Mouse (Mus musculus) midbrain, postnatal 0 days (tissue): ENCODE results near the gene Bcl3. TPM values are rescaled to one million over a fixed set of nuclear protein-coding genes. Genes with fewer than 3 reads are reported as not detected.

ENCODE experiments used
- ATAC-seq: fragments of 200-750 bp; cut with Nextera tagmentation; 2 replicates; pipeline ENCODE4 v1.8.0; 2017; ENCODE audit warnings: moderate number of reproducible peaks, mild to moderate bottlenecking, moderate TSS enrichment, moderate library complexity; ENCODE audit not compliant: low FRiP score
- DNase-seq: peaks from one replicate; pipeline ENCODE4 v3.0.0-alpha.2; 2015; ENCODE audit warnings: low spot score
- H3K27ac ChIP-seq: fragments of 300-500 bp; sonication (generic); 2 replicates; pipeline ENCODE4 v1.5.1; 2014; ENCODE audit warnings: low read depth, mild to moderate bottlenecking, low read length, mixed read lengths
- H3K27me3 ChIP-seq: fragments of 300-500 bp; sonication (generic); 2 replicates; pipeline ENCODE4 v1.6.1; 2014; ENCODE audit warnings: low read length, control low read depth, mixed read lengths; ENCODE audit not compliant: insufficient read depth
- H3K36me3 ChIP-seq: fragments of 300-500 bp; sonication (generic); 2 replicates; pipeline ENCODE4 v1.6.1; 2014; ENCODE audit warnings: low read length, control low read depth, mixed read lengths; ENCODE audit not compliant: insufficient read depth
- H3K4me1 ChIP-seq: fragments of 300-500 bp; sonication (generic); 2 replicates; pipeline ENCODE4 v1.6.1; 2014; ENCODE audit warnings: mild to moderate bottlenecking, control low read depth, antibody characterized with exemption, low read length, mixed read lengths; ENCODE audit not compliant: insufficient read depth
- H3K4me2 ChIP-seq: fragments of 300-500 bp; sonication (generic); 2 replicates; pipeline ENCODE4 v1.6.1; 2014; ENCODE audit warnings: low read depth, mild to moderate bottlenecking, low read length, mixed read lengths; ENCODE audit not compliant: poor library complexity, severe bottlenecking
- H3K4me3 ChIP-seq: fragments of 300-500 bp; sonication (generic); 2 replicates; pipeline ENCODE4 v1.5.1; 2014; ENCODE audit warnings: low read depth, mild to moderate bottlenecking, low read length, moderate library complexity
- H3K9ac ChIP-seq: fragments of 300-500 bp; sonication (generic); replicated peaks from 2 replicates; pipeline ENCODE4 v1.6.1; 2014; ENCODE audit warnings: mild to moderate bottlenecking, low read length, moderate library complexity, mixed read lengths; ENCODE audit not compliant: poor library complexity, severe bottlenecking
- H3K9me3 ChIP-seq: fragments of 300-500 bp; sonication (generic); 2 replicates; pipeline ENCODE4 v1.6.1; 2016; ENCODE audit warnings: low read length, control low read depth
- CTCF ChIP-seq: IDR thresholded peaks from 2 replicates; pipeline ENCODE4 v1.5.1; 2016; ENCODE audit warnings: antibody characterized with exemption, mild to moderate bottlenecking
- WGBS: fragments of 180-500 bp; shearing (Covaris S2); extraction: QIAGEN DNeasy Blood & Tissue Kit; methylation state at CpG from one replicate; pipeline ENCODE4 v1.1.7; 2014; 5-methylcytosine and 5-hydroxymethylcytosine counted together
- polyA plus RNA-seq: library from polyadenylated mRNA; unstranded; fragments of >200 nt; fragmentation: Nextera tagmentation; extraction: Ambion mirVana; gene quantifications from 2 replicates; pipeline ENCODE4 v1.2.1, GENCODE M21; 2015
- total RNA-seq: library from RNA; depleted of rRNA; stranded (reverse); fragments of >200 nt; gene quantifications from 2 replicates; pipeline ENCODE4 v1.2.3, GENCODE M21; 2014

The Bcl3 gene
- total and polyA plus RNA-seq, 2 experiments from 2014 or later = 0.55 to 0.93 TPM

DNA sequence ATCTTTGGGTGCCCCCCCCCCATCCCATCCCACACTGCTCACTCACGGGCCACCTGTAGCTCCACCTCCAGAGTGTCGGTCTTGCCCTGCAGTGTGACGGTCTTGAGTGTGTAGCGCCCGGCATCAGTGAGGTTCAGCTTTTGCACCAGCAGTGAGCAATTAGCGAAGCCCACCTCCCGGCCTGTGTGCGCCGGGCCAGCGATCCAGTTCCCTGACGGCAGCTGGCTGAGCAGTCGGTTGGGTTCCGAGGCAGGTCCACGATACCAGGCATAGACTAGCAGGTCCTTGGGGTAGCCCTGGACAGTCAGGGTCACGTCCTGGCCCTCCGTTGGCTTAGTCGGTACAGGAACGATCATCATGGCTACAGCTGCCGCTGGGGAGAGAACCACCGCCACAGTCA, 31.0 kb upstream of the Bcl3 start:
- ATAC-seq = no peak

GRCm38 (mm10) chr7:19851858-19852570, 29.4 kb upstream of the Bcl3 start, which contains the start of gene Gm19345:
Gene Gm19345, plus strand, starts transcription at chr7:19852003.
- TF ChIP-seq CTCF = no peak
- Histone ChIP-seq H3K27ac (peak within 1 kb of the TSS; percentile 76), H3K27me3 (peaks cover 4% of the 10 kb centered on the region), H3K4me1 (no peaks in the 10 kb centered on the region), H3K9ac (peak within 1 kb of the TSS; percentile 75), H3K4me3 (peak within 1 kb of the TSS; percentile 44), H3K4me2 (peak within 1 kb of the TSS; percentile 49), H3K9me3 (no peaks in the 10 kb centered on the region), H3K36me3 (no peaks in the 10 kb centered on the region)
- peak; percentile 60 for DNase-seq
- 2% methylated on average over 33 of the region's 33 CpGs for WGBS
- peak; percentile 86 for ATAC-seq

More for the DNA sequence above, 31.0 kb upstream of the Bcl3 start:
- TF ChIP-seq CTCF = no peak
- H3K9me3 ChIP-seq = no peaks in the 10 kb centered on the region
- H3K27me3 ChIP-seq = peaks cover 3% of the 10 kb centered on the region; the same call in 1 of the 2 replicates
- WGBS = 93% methylated on average over 20 of the region's 20 CpGs
- H3K4me3 ChIP-seq = no peak overlapping the region
- H3K9ac ChIP-seq = no peak overlapping the region
- H3K4me1 ChIP-seq = no peaks in the 10 kb centered on the region
- H3K36me3 ChIP-seq = peaks cover 6% of the 10 kb centered on the region; the same call in 1 of the 2 replicates
- DNase-seq = no peak
- no peak overlapping the region for H3K27ac ChIP-seq
- no peak overlapping the region for H3K4me2 ChIP-seq

- DNase-seq (no peak), ATAC-seq (no peak)
- WGBS = 58% methylated on average over 15 of the region's 15 CpGs
- no peak for TF ChIP-seq CTCF
- Histone ChIP-seq H3K9ac (no peak overlapping the region), H3K9me3 (no peaks in the 10 kb centered on the region), H3K4me3 (no peak overlapping the region), H3K27ac (no peak overlapping the region), H3K4me1 (no peaks in the 10 kb centered on the region), H3K36me3 (no peaks in the 10 kb centered on the region), H3K4me2 (no peak overlapping the region), H3K27me3 (peaks cover 17% of the 10 kb centered on the region)
Measured at GRCm38 (mm10) chr7:19844521-19845171, 22.1 kb upstream of the Bcl3 start.

DNA sequence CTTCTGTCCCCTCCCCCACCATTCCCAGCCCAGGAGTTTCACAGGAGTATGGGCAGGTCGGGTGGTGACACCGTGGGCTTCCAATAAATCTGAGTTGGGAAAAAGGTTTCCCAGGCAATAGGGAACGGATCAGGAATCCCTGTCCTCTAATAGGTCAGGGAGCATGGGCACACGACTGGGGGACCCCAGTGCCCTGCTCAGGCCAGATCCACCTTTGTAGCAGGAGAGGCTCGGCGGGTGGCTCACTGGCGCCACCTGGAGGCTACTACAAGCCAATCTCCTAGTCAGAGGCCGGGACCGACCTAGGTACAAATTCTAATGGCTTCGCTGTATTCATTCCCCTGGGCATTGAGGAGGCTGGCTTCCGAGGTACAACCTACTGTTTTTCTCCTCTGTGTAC, 21.0 kb upstream of the Bcl3 start:
- H3K27ac ChIP-seq = no peak overlapping the region
- 7% methylated on average over 11 of the region's 11 CpGs for WGBS
- no peaks in the 10 kb centered on the region for H3K4me1 ChIP-seq
- no peak overlapping the region for H3K9ac ChIP-seq
- TF ChIP-seq CTCF = peak; percentile 84
- H3K27me3 ChIP-seq = peaks cover 17% of the 10 kb centered on the region
- no peak overlapping the region for H3K4me3 ChIP-seq
- H3K4me2 ChIP-seq = no peak overlapping the region
- no peaks in the 10 kb centered on the region for H3K9me3 ChIP-seq
- peak; percentile 76; the same call in 1 of the 2 replicates for ATAC-seq
- peak; percentile 58 for DNase-seq
- H3K36me3 ChIP-seq = no peaks in the 10 kb centered on the region

- Histone ChIP-seq H3K36me3 (no peaks in the 10 kb centered on the region), H3K9ac (no peak overlapping the region), H3K9me3 (no peaks in the 10 kb centered on the region), H3K27ac (no peak overlapping the region), H3K4me1 (no peaks in the 10 kb centered on the region), H3K4me2 (no peak overlapping the region), H3K4me3 (no peak overlapping the region), H3K27me3 (peaks cover 17% of the 10 kb centered on the region)
- no peak for DNase-seq
- ATAC-seq = no peak
- TF ChIP-seq CTCF = no peak
- WGBS = 30% methylated on average over 19 of the region's 19 CpGs
Measured at GRCm38 (mm10) chr7:19842885-19843504, 20.4 kb upstream of the Bcl3 start.
